Mouse (Mus musculus): ENCODE measurements around the gene Mnd1. TPM values are rescaled to one million over a fixed set of nuclear protein-coding genes. Genes with fewer than 3 reads are reported as not detected.

Gene Mnd1
- total RNA-seq (2021), result 1 to 10 TPM; 3.2 to 4.2 TPM

DNA sequence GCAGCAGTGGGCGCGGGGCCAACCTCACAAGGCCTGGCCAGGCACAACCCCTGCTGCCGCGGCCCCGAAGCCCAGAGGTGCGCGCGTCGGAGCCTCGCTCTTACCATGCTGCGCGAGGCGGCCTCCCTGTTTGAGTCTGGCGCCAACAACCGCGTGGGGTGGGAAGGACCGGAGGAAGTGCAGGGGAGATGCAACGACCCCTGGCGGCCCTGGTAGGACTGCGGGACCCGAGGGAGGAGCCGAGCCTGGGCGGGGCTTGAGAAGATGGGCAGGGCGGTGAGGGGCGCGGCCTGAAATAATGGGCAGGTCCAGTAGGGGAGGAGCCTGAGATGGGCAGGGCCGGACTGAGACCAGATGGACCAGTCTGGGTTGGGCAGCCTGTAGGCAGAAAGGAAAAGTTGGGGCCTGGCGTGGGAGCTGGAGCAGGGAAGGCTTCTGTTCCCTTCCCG, at the start of gene Mnd1:
Gene Mnd1, minus strand, starts transcription at position 229 of the 449 bp plus-strand sequence.
- peak; percentile 95 for DNase-seq (ENCODE audit: low spot score)
- intact Hi-C loops (cut with DNase I), result loop anchor here (1.0 to 10.0 kb wide), 4 partner anchors 18 to 311 kb away; partner anchors contain the start of genes Tlr2 and Tmem131l

DNA sequence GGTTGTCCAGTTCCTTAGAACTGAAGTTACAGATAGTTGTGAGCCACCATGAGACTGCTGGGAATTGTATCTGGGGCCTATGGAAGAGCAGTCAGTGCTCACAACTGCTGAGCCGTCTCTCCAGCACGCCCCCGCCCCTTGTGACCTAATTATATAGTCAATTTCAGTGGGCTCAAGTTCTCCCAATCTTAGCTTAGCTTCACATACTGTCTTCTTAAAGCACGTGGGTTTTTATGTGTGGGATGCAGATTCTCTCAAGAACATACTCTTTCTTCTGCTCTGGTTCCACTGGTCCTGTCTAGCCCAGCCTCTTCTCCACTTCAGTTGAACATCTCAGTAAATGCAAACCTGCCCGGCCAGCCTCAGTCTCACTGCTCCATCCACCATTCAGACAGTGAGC, 49.1 kb upstream of the Mnd1 start:
- no peak for DNase-seq (ENCODE audit: low spot score)
- intact Hi-C loops (cut with DNase I), result no loop called here

DNA sequence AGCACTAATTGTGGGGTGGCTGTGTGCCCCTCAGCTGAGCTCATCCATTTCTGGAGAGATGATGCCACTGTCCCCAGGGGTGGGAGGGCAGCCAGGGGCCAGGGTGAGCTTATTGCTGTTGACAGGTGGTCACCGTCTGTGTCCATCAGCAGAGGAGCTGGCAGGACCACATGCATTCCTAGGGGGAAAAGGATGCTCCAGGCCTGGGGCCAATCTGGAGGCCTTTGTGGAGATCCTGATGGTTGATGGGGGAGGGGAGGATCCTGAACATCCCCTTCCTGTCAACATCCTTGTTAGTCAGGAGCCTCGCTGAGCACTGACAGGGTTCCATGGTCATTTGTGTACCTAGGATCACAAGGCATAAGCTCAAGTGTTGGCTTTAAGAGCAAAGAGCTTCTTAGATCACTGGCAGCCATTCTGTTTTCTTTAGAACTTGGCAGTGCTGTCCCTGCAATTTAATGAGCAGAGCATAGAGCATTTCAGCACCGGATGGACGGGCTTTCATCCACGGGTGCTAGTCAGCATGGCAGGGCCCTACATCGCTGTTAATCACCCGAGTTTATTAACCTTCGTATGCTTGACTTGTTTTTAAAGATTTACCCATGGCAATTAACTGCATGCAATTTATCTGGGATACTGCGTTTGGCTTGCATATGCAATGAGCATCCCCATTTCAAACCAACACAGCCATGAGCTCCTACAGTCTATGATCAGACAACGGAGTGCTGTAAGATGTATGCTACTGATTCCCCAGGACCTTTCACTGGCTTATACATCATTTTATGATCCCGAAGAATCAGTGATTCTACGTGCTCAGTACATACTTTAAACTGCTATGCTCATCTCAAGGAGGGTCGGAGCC, 45.2 kb upstream of the Mnd1 start:
- DNase-seq (ENCODE audit: low spot score), result no peak

DNA sequence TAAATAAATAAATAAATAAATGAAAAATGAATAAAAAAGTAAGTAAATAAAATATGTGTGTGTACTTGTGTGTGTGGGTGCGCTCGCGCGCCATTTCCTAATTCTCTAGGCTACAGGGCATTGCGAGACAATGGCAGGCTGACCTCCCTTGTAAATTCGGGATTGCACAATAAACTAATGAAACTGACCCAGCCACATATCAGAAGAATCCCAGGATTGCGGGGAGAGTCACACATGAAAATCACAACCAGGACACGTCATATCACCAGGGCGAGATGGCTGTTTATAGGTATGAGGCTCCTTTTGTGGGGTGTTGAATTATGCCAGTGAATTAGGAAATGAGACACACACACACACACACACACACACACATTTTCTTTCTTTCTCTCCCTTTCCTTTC, 43.9 kb upstream of the Mnd1 start:
- DNase-seq (ENCODE audit: low spot score), result no peak
- intact Hi-C loops (cut with DNase I), result no loop called here

More for the DNA sequence above, 45.2 kb upstream of the Mnd1 start:
- intact Hi-C loops (cut with DNase I), result no loop called here

DNA sequence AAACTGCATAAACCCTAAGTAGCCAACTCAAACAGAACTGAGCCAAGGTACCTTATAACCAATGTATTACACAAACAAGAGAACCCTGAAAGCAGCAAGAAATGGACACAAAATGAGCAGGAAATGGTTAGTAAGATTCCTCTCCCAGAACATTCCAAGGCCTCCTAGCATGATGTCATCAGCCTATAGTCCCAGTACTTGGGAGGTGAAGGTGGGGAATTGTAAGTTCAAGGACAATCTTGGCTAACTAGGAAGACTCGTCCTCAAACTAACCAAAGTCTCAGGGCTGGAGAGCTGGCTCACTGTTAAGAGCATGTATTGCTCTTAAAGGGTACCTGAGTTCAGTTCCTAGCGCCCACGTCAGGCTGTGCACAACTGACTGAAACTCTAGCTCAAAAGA, 42.6 kb upstream of the Mnd1 start:
- intact Hi-C loops (cut with DNase I), result no loop called here
- DNase-seq (ENCODE audit: low spot score), result no peak

DNA sequence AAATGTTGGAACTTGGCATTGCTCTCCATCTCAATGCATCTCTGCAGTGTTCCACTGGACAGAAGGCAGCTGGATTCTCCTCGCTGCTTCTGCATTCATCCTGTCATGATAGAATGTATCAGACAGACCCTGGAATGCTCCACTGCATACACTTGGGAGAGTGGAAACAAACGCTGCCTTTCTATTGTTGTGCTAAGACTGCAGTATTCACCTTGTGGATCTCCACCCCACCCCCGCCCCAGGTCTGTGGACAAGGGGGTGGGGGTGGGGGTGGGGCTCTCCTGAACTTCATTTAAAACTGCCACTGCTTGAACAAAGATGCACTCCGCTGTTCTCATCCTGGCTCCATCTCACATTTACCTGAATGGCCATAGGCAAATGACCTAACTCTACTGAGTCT, 38.3 kb upstream of the Mnd1 start:
- DNase-seq (ENCODE audit: low spot score), result no peak
- intact Hi-C loops (cut with DNase I), result no loop called here

DNA sequence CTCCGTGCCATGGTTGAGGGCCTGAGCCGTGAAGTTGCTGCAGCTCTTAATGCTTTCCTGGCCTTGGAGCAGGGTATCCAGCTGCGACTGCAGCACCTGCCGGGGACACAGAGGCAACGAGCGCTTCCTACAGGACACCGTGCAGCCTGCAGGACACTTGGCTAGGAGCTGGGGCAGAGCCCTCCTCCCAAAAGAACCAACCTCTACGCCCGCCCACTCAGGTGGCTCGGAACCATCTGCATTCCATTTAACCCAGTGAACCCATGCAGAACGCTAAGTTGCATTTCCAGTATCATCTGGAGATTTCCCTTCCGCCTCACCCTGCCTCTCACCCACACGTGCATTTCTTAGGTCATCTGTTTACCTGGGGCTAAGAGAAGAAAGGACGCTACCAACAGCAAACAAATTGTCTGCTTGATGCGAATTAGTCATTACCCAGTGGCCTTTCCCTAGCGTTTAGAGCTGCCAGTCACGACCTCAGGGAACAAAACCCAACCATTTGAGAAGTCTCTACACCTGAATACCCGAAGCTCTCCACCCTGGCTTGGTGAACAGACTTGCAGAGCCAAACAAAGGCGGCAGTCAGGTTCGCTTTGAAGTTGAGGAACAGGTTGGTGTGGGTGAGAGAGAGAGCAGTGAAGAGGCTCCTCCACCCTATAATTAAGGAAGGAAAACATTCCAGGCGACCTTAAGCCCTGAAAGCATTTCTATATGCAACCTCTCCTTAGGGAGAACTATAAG, 35.7 kb upstream of the Mnd1 start:
- DNase-seq (ENCODE audit: low spot score), result no peak

DNA sequence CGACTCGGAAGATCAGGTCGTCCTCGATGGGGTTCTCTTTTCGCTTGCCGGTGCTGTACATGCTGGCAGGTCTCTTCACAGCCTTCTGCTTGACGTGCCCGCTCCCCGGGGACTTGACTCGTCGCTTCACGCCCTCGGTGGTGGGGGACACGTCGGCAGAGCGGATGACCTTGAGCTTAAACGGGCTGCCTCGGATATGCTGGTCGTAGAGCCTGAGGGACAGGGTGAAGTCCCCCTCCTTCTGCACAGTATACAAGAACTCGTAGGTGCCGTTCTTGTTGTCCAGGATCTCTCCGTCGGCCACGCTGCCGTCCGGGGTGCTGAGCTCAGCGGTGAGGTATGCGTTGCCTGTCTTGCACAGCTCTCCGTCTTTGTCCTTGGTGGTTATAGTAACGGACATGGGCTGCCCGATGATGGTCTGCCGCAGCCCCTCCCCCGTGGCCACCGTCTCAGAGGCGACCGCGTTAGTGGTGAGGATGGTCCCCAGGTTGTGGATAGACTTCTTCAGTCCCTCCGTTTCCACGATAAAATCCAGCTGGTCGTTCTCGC, 35.0 kb upstream of the Mnd1 start:
- intact Hi-C loops (cut with DNase I), result no loop called here

More for the DNA sequence above, 35.7 kb upstream of the Mnd1 start:
- intact Hi-C loops (cut with DNase I), result no loop called here

DNA sequence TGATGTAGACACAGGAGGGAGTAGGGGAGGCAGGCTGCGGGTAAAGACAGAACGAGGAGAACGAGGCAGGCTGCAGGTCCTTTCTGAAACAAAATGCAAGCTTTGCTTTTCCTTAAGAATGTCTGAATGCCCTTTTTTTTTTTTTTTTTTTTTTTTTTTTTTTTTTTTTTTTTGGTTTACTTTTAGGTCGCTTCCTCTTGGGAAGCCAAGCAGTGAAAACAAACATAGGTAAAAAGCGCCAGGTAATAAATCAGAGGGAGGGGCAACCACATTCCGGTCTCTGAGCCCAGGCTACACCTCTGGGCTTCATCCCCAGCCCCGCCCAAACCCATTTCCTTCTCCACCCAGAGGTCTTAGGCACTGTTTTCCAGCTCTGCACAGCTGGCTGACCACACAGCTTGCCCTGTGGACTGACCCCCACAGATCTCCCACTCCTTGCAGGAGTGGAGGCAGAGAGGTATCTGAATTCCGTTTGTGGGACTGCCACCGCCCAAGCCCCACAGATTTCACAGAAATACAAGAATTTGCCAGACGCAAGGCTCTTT, 34.1 kb upstream of the Mnd1 start:
- no peak for DNase-seq (ENCODE audit: low spot score)
- intact Hi-C loops (cut with DNase I), result no loop called here

More for the DNA sequence above, 35.0 kb upstream of the Mnd1 start:
- no peak for DNase-seq (ENCODE audit: low spot score)

DNA sequence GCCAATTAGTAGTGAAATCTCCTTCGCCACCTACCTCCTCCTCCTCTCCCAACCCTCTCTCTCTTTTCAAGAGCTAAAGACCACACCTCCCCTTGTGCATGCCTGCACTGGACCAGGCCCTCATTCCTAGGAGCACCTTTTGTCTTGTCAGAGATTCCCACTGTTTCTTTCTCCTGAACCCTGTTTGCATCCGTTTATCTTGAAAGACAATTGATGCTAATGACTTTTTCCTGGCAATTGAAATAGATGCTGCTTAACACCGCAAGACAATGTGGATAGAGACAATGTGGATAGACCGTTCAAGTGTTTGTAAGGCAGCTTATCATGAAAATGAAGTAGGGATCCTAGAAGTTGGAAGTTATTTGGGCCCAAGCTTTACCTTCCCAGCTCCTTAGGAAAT, 26.1 kb upstream of the Mnd1 start:
- DNase-seq (ENCODE audit: low spot score), result no peak
- intact Hi-C loops (cut with DNase I), result no loop called here

DNA sequence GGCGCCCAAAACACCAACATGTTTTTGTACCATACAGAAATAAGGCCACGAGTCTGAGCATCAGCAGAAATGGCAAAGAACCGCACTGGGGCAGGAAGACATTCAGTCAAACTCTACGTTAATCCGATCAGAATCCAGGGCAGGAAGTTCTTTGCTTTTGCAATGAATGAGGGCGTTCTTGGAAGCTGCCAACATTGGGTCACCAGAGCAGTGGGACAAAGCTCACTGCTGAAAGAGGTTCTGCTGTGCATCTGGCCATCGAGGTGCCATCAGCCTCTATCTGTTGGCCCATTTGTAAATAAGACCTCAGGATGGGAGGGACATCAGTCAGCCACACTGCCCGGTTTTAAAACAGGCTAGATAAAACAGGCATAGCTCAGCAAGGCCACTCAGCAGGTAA, 25.5 kb upstream of the Mnd1 start:
- intact Hi-C loops (cut with DNase I), result no loop called here

DNA sequence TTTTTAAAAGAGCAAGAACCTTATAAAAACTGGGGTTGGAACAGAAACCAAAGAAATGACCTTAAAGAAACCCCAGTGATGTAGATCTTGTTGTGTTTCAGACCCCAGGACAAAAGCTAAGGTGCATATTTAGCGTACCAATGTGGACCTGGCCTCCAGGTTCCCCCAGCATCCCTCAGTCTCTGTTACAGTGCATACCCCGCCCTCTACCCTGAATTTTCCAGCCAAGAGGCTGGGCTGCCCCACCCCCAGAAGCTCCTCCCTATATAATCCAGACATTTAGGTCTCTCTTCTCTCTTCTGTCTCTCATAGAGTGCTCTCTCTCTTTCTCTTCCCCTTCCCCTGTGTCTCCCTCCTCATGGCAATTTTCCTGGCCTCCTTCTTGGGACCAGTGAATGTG, 24.7 kb upstream of the Mnd1 start:
- DNase-seq (ENCODE audit: low spot score), result no peak
- intact Hi-C loops (cut with DNase I), result no loop called here

More for the DNA sequence above, 25.5 kb upstream of the Mnd1 start:
- no peak for DNase-seq (ENCODE audit: low spot score)

DNA sequence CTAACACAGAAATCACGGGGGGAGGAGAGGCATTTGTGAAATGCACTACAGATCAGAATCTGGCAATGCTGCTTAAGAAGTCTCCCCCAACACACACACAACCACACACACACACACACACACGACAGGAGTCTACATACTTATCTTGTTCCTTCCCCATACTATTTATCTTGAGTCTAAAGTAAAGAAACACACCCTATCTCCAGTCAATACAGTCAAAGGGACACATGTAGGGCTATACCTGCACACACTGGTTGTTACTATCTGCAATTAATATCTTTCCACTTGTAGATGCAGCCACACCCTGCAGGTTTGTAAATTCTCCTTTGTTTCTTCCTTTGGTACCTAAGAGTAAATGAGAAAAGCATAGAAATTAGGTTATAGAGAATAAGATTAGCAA, 22.2 kb upstream of the Mnd1 start:
- intact Hi-C loops (cut with DNase I), result loop anchor here (5.0 kb wide), 2 partner anchors 44 to 364 kb away; no protein-coding TSS in a partner anchor

DNA sequence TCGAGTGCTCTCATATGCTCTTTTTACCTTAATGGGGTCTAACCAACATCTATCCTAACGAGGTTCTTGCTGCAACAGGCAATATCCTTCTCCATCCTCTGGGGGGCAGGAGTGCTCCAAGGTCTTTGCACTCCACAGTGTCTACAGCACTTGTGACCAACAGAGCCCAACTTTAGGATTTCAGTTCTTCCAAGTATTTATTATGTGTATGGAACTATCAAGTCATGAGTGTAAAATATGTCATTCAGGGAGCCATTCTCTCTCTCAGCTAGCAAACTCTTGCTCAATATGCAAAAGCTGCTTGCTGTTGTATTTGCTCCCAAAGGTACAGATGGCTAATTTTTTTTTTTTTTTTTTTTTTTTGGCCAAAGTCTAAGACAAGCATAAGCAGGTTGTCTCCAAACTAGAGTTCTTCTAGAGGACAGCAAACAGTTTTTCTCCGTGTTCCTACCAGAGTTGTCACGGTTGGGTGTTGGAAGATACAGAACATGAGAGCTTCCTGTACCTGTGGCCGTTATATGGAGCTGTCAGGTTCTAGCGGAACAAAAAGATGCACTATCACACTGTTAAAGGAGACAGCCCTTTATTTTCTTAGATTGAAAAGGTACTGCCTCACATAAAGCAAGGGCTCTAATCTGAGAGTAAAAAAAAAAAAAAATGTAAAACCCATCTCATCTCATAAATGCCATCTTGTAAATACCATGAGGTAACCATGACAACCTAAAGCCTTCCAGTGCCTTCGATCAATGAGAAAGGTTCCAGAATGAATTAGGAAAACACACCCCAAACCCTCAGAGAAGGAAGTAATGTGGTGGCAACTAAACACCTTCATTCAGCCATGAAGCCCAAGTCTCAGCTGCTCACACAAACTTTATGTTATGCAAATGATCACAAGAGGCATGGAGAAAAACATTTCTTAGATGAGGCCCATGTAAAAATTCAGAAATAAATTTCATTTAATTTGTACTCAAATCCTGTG, 20.0 kb upstream of the Mnd1 start:
- DNase-seq (ENCODE audit: low spot score), result peak; percentile 20
- intact Hi-C loops (cut with DNase I), result loop anchor here (1.0 to 5.0 kb wide), 3 partner anchors 47 to 367 kb away; no protein-coding TSS in a partner anchor

More for the DNA sequence above, 22.2 kb upstream of the Mnd1 start:
- no peak for DNase-seq (ENCODE audit: low spot score)

DNA sequence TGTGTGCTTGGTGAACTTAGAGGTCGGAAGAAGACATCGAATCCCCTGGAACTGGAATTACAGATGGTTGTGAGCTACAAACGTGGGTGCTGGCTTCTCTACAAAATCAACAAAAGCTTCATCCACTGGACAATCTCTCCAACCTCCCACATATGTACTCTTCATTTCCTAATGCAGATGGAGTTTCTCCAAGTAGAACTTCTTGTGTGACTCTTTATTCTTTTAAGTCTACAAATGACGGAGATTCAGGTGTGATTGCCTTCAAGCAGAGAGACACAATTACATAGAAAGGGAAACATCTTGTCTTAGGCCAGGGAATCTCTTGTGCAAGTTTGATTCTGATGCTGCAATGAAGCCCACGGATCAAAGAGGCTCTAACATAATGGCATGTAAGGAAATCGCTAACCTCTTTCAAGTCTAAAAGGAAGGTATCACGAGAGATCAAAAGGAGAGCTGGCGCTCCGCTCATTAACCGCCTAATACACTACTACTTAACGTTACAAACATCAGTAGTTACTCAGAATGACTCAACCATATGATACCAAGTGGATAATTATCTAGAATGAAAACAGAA, 18.1 kb upstream of the Mnd1 start, which contains the start of gene Gm6525:
Gene Gm6525, plus strand, starts transcription at position 524 of the 574 bp plus-strand sequence.
- no peak for DNase-seq (ENCODE audit: low spot score)
- intact Hi-C loops (cut with DNase I), result no loop called here

DNA sequence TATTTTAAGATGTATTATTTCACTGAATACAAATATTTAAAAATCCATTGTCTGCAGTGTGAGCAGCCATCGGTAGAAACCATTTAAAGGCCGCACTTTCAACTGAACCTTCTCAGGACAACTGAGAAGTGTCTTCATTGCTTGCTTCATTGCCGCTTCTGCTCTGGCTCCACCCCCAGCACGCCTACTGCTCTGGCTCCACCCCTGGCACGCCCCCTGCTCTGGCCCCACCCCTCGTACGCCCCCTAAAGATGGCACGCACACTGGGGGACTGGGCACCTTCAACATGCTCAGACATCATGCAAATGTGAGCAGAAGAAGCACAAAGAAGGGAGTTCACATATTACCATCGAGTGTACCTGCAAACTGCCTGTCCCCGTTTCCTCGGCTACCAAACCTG, 16.8 kb upstream of the Mnd1 start:
- intact Hi-C loops (cut with DNase I), result no loop called here
- DNase-seq (ENCODE audit: low spot score), result no peak

DNA sequence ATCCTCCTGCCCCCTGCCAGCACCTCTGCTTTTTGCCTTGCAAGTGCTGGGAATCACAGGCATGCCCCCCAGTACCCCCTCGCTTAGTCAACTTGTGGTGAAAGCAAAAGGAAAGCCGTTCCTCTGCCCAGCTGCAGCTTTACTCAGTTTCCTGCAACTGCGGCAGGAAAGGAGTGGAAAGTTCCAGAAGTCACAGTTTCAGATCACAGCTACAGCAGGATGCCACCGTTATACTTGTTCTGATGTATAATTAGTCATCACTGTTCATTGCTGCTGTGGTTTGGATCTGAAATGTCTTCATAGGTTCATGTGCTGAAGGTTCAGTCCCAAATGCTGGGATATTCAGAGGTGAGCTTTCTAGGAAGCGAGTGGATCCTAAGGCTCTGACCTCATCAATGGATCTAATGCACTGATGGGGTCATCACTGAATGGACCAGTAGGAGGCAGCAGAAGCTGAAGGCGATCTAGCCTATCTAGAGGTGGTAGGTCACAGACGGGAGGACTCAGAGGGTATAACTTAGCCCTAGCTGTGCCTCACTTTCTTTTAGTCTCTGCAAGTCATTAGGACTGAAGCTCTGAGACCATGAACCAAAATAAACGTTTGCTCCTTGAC, 13.9 kb upstream of the Mnd1 start:
- DNase-seq (ENCODE audit: low spot score), result no peak
- intact Hi-C loops (cut with DNase I), result no loop called here

DNA sequence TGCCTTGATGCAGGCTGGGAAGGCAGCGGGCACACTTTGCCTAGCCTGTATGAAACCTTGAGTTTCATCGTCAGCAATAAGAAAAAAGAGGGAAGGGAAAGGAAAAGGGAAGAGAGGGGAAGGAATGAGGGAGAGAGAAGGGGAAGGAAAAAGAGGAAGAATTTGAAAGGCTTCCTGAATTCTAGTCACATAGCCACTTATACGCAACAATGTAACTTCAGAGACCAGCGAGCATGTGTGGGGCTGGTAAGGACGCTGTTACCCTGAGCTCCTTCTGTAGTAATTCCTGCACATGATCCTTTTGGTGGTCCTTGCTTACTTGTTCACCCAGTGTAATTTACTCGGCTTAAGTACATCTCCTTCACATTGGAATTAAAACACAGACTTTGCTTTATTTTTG, 13.4 kb upstream of the Mnd1 start:
- DNase-seq (ENCODE audit: low spot score), result no peak
- intact Hi-C loops (cut with DNase I), result no loop called here
